Mouse (Mus musculus) spleen, postnatal 0 days (tissue): Measurements from ENCODE around the gene Paqr7. TPM values are rescaled to one million over a fixed set of nuclear protein-coding genes. Genes with fewer than 3 reads are reported as not detected.

Source experiments
- polyA plus RNA-seq: library from polyadenylated mRNA; unstranded; fragments of >200 nt; fragmentation: Nextera tagmentation; extraction: Ambion mirVana; gene quantifications from 2 replicates; pipeline ENCODE4 v1.2.1, GENCODE M21; 2015

Gene Paqr7
- 5.9 and 7.2 TPM in 2 replicates for polyA plus RNA-seq

DNA sequence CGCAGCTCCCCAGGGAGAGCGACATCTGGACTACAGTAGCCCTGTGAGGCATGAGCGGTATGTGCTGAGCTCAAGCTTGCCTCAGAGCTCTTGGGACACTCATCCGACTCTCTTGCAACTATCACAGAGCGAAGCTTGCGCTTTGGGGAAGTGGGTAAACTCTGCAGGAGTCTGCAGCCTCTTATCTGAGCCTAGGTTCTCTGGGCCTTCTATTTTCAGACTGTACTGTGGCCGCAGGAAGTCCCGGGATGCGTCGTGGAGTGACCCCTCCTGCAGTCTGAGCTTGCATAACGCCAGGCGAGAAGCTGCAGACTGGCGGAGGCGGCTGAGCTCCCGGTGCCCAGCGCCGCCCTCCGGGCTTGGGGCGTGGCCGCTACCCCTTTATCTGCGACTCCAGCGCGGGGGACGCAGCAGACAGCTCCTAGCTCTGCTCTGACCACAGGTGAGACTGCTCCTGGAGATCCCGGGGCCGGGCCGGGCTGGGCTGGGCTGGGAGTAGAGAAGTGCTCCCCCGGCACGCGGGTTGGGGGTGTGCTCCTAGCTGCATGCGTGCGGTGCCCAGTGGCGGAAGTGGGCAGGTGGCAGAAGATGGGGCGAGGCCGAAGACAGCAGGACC, at the start of gene Paqr7:
Paqr7 (plus strand) TSS at position 103 of the 616 bp plus-strand sequence.

GRCm38 (mm10) chr4:134468215-134468575, 28.3 kb upstream of the Paqr7 start, which contains the start of gene Stmn1:
Stmn1 (plus strand) TSS chr4:134468320.

GRCm38 (mm10) chr4:134510845-134511411, 14.4 kb downstream of the Paqr7 start, which contains the start of gene Aunip:
Aunip (plus strand) TSS chr4:134510999.

GRCm38 (mm10) chr4:134534932-134535786, 38.7 kb downstream of the Paqr7 start, which contains the start of gene Mtfr1l:
Mtfr1l (minus strand) TSS chr4:134535387.

GRCm38 (mm10) chr4:134551494-134552316, 55.2 kb downstream of the Paqr7 start, which contains the start of gene Selenon:
Selenon (minus strand) TSS chr4:134552166.

Other genes starting within 250 kb of the Paqr7 start
- gene Gm30191, start 249.8 kb upstream of the Paqr7 start, polyA plus RNA-seq = not detected in 2 replicates
- gene Grrp1, start 242.6 kb upstream of the Paqr7 start, polyA plus RNA-seq = 8.5 and 9.0 TPM in 2 replicates
- 14.1 and 15.3 TPM in 2 replicates for gene Pdik1l, start 208.8 kb upstream of the Paqr7 start, polyA plus RNA-seq
- 0.41 and 0.76 TPM in 2 replicates for gene Trim63, start 181.6 kb upstream of the Paqr7 start, polyA plus RNA-seq
- 0.57 and 0.70 TPM in 2 replicates for gene Slc30a2, start 153.5 kb upstream of the Paqr7 start, polyA plus RNA-seq
- gene Extl1, start 112.8 kb upstream of the Paqr7 start, polyA plus RNA-seq = 0.38 and 0.48 TPM in 2 replicates
- gene Pafah2, start 100.4 kb upstream of the Paqr7 start, polyA plus RNA-seq = 4.3 and 6.0 TPM in 2 replicates
- 682 and 691 TPM in 2 replicates for gene Stmn1, start 28.4 kb upstream of the Paqr7 start, polyA plus RNA-seq
- gene Aunip, start 14.3 kb downstream of the Paqr7 start, polyA plus RNA-seq = 19.1 and 23.5 TPM in 2 replicates
- gene Mtfr1l, start 38.7 kb downstream of the Paqr7 start, polyA plus RNA-seq = 58.8 and 62.0 TPM in 2 replicates
- gene Selenon, start 55.5 kb downstream of the Paqr7 start, polyA plus RNA-seq = 4.6 and 5.9 TPM in 2 replicates
- gene Man1c1, start 207.6 kb downstream of the Paqr7 start, polyA plus RNA-seq = 2.6 and 3.4 TPM in 2 replicates